15 mouse cellular contexts compared by ENCODE assay signal in genomic region chr2:126551896-126552295, GRCm38 (mm10). TPM values are rescaled to one million over a fixed set of nuclear protein-coding genes. Genes with fewer than 3 reads are reported as not detected.
DNase-seq lines count a peak whose midpoint lies in the region; ATAC-seq and TF ChIP-seq lines count a peak whose summit lies in the region.
"Had no signal": no experiment of that assay in that cellular context is flagged by ENCODE, and none has a peak within 500 bp of the region (broad histone marks: within the 10 kb centered on the region; RNA-seq: fewer than 3 reads in every experiment).

No protein-coding gene starts in this region.

- H3K36me3 ChIP-seq in heart, embryonic 12.5 days, result no peaks in the 10 kb centered on the region
- H3K36me3 ChIP-seq in neural tube, embryonic 11.5 days (ENCODE audit: control insufficient read depth, insufficient read depth, low read length), result no peaks in the 10 kb centered on the region
- H3K36me3 ChIP-seq in liver, postnatal 0 days (replicated peaks; ENCODE audit: insufficient read depth, low read length), result no peaks in the 10 kb centered on the region
- H3K36me3 ChIP-seq in neural tube, embryonic 13.5 days, result no peaks in the 10 kb centered on the region
- H3K36me3 ChIP-seq: embryonic facial prominence, embryonic 15.5 days; limb, embryonic 15.5 days had no signal

- no peak for ATAC-seq in heart, embryonic 12.5 days (ENCODE audit: insufficient number of reproducible peaks, low FRiP score)
- 0 out of 2 replicates have a peak, but pooled peaks have one; percentile 19 for ATAC-seq in neural tube, embryonic 11.5 days (ENCODE audit: insufficient read depth, low FRiP score, low TSS enrichment)
- no peak for ATAC-seq in liver, postnatal 0 days
- no peak for ATAC-seq in neural tube, embryonic 13.5 days (ENCODE audit: low read depth)
- ATAC-seq: Patski had no signal

- H3K4me3 ChIP-seq in heart, embryonic 12.5 days, result no peak overlapping the region
- H3K4me3 ChIP-seq in neural tube, embryonic 11.5 days (ENCODE audit: low read depth, low read length), result no peak overlapping the region
- no peak overlapping the region for H3K4me3 ChIP-seq in liver, postnatal 0 days (ENCODE audit: low read depth, low read length)
- no peak overlapping the region for H3K4me3 ChIP-seq in neural tube, embryonic 13.5 days
- H3K4me3 ChIP-seq in left cerebral cortex, adult 2 months, result no peak overlapping the region

- intact Hi-C loops in left cerebral cortex, adult 2 months (cut with DNase I), result no loop called here

- no peak overlapping the region for H3K27ac ChIP-seq in heart, embryonic 12.5 days (ENCODE audit: poor library complexity, severe bottlenecking)
- H3K27ac ChIP-seq in neural tube, embryonic 11.5 days (ENCODE audit: low read depth, low read length), result no peak overlapping the region
- H3K27ac ChIP-seq in liver, postnatal 0 days (ENCODE audit: low read depth), result peak overlapping the region; percentile 95
- no peak overlapping the region for H3K27ac ChIP-seq in neural tube, embryonic 13.5 days (replicated peaks)
- H3K27ac ChIP-seq in left cerebral cortex, adult 2 months, result no peak overlapping the region
- H3K27ac ChIP-seq: embryonic facial prominence, embryonic 15.5 days; kidney, postnatal 0 days; limb, embryonic 15.5 days had no signal

- WGBS in heart, embryonic 12.5 days, result 17% methylated on average over 5 of the region's 5 CpGs
- WGBS in neural tube, embryonic 11.5 days, result 20% methylated on average over 5 of the region's 5 CpGs
- WGBS in liver, postnatal 0 days (ENCODE audit: insufficient replicate concordance), result 9% methylated on average over 5 of the region's 5 CpGs
- 17% methylated on average over 5 of the region's 5 CpGs for WGBS in neural tube, embryonic 13.5 days

- H3K9ac ChIP-seq in heart, embryonic 12.5 days, result no peak overlapping the region
- H3K9ac ChIP-seq in neural tube, embryonic 11.5 days (ENCODE audit: low read length), result no peak overlapping the region
- peak overlapping the region; percentile 50 for H3K9ac ChIP-seq in liver, postnatal 0 days (replicated peaks)
- H3K9ac ChIP-seq in neural tube, embryonic 13.5 days, result no peak overlapping the region
- H3K9ac ChIP-seq: embryonic facial prominence, embryonic 15.5 days; limb, embryonic 15.5 days had no signal

- H3K27me3 ChIP-seq in heart, embryonic 12.5 days (replicated peaks), result peaks cover 70% of the 10 kb centered on the region
- peaks cover 29% of the 10 kb centered on the region for H3K27me3 ChIP-seq in neural tube, embryonic 11.5 days (ENCODE audit: control insufficient read depth, insufficient read depth, low read length)
- H3K27me3 ChIP-seq in liver, postnatal 0 days (ENCODE audit: insufficient read depth, low read length), result peaks cover 12% of the 10 kb centered on the region; the same call in 1 of the 2 replicates
- H3K27me3 ChIP-seq in neural tube, embryonic 13.5 days, result peaks cover 46% of the 10 kb centered on the region

- no peak for TF ChIP-seq CTCF in liver, postnatal 0 days (IDR thresholded peaks at IDR 0.05; ENCODE audit: low read depth)
- no peak for TF ChIP-seq CTCF in left cerebral cortex, adult 2 months (IDR thresholded peaks at IDR 0.05)

- H3K4me1 ChIP-seq in heart, embryonic 12.5 days (replicated peaks), result peaks cover 13% of the 10 kb centered on the region
- H3K4me1 ChIP-seq in neural tube, embryonic 11.5 days (ENCODE audit: control insufficient read depth, insufficient read depth, low read length), result peaks cover 4% of the 10 kb centered on the region; the same call in 1 of the 2 replicates
- H3K4me1 ChIP-seq in liver, postnatal 0 days (ENCODE audit: insufficient read depth), result peaks cover 8% of the 10 kb centered on the region; the same call in 1 of the 2 replicates
- peaks cover 20% of the 10 kb centered on the region for H3K4me1 ChIP-seq in neural tube, embryonic 13.5 days (replicated peaks)

- TF ChIP-seq EP300 in liver, postnatal 0 days (IDR thresholded peaks at IDR 0.05; ENCODE audit: low read depth), result no peak

- H3K4me2 ChIP-seq in heart, embryonic 12.5 days, result peak overlapping the region; percentile 100; the same call in 1 of the 2 replicates
- no peak overlapping the region for H3K4me2 ChIP-seq in neural tube, embryonic 11.5 days (ENCODE audit: low read depth)
- peak overlapping the region; percentile 71 for H3K4me2 ChIP-seq in liver, postnatal 0 days (ENCODE audit: low read depth, low read length)
- H3K4me2 ChIP-seq in neural tube, embryonic 13.5 days, result peak overlapping the region; percentile 98

- H3K9me3 ChIP-seq in heart, embryonic 12.5 days (replicated peaks), result no peaks in the 10 kb centered on the region
- H3K9me3 ChIP-seq in neural tube, embryonic 11.5 days (ENCODE audit: control insufficient read depth, low read length), result no peaks in the 10 kb centered on the region
- H3K9me3 ChIP-seq in liver, postnatal 0 days (ENCODE audit: low read length), result no peaks in the 10 kb centered on the region
- H3K9me3 ChIP-seq in neural tube, embryonic 13.5 days, result no peaks in the 10 kb centered on the region
- H3K9me3 ChIP-seq: embryonic facial prominence, embryonic 15.5 days; limb, embryonic 15.5 days had no signal

- no peak for DNase-seq in heart, adult 11 months
- DNase-seq in neural tube, embryonic 11.5 days (ENCODE audit: low spot score), result no peak
- no peak for DNase-seq in neural tube, embryonic 10.5 days (ENCODE audit: extremely low spot score, low spot score)
- no peak for DNase-seq in liver, postnatal 0 days
- DNase-seq in adrenal gland, adult 18-20 months (ENCODE audit: low spot score in 2 of 2), result no peak
- DNase-seq in left cerebral cortex, adult 2 months (ENCODE audit: extremely low spot score in 1 of 2, low spot score in 2 of 2), result no peak
- DNase-seq: adrenal gland, postnatal 14 days; cerebellum, adult 11-12 months had no signal

RNA-seq across cellular contexts. Expression of gene Slc27a2, which starts 0.3 kb away (rescaled TPM):
- polyA plus RNA-seq in heart, embryonic 12.5 days (2016; fragmentation: Nextera tagmentation; extraction: Ambion mirVana), result 0.17 and 0.86 TPM in 2 replicates
- 0.51 and 0.69 TPM in 2 replicates for polyA plus RNA-seq in neural tube, embryonic 11.5 days (2014; fragmentation: Nextera tagmentation; extraction: Ambion mirVana)
- polyA plus RNA-seq in liver, postnatal 0 days (2015; fragmentation: Nextera tagmentation; extraction: Ambion mirVana), result 1,036 and 1,041 TPM in 2 replicates
- 6.0 and 7.0 TPM in 2 replicates for polyA plus RNA-seq in neural tube, embryonic 13.5 days (2015; fragmentation: Nextera tagmentation; extraction: Ambion mirVana)
- total RNA-seq in adrenal gland, adult 18-20 months (2021), result 10 to 100 TPM; 20.9 to 24.6 TPM
- total RNA-seq in left cerebral cortex, adult 2 months (2021), result 1 to 10 TPM; 7.4 to 8.3 TPM
- polyA plus RNA-seq: Patski had no signal

RNA-seq across cellular contexts. Expression of gene Atp8b4, which starts 51.4 kb away (rescaled TPM):
- 0.14 and 0.15 TPM in 2 replicates for polyA plus RNA-seq in heart, embryonic 12.5 days (2016; fragmentation: Nextera tagmentation; extraction: Ambion mirVana)
- 0.09 TPM in 1 of 2 replicates, not detected in the other for polyA plus RNA-seq in neural tube, embryonic 11.5 days (2014; fragmentation: Nextera tagmentation; extraction: Ambion mirVana)
- polyA plus RNA-seq in liver, postnatal 0 days (2015; fragmentation: Nextera tagmentation; extraction: Ambion mirVana), result 3.4 and 5.2 TPM in 2 replicates
- polyA plus RNA-seq in neural tube, embryonic 13.5 days (2015; fragmentation: Nextera tagmentation; extraction: Ambion mirVana), result 0.06 TPM in 1 of 2 replicates, not detected in the other
- total RNA-seq in adrenal gland, adult 18-20 months (2021), result 1 to 10 TPM; 1.5 to 3.0 TPM
- total RNA-seq in left cerebral cortex, adult 2 months (2021), result under 1 TPM in 1 of 2 experiments, not detected in 1; 0.09 TPM
- total RNA-seq: layer of hippocampus, postnatal 25 days had no signal

Comparison
In these comparisons a context has a peak if more than half of its experiments do, and no peak if none do; other contexts are left out.
1. RNA of gene Slc27a2, which starts 0.3 kb away (polyA plus RNA-seq): 1,036 to 1,041 TPM in liver, postnatal 0 days; 6.0 to 7.0 TPM in neural tube, embryonic 13.5 days, 0.17 to 0.86 TPM in heart, embryonic 12.5 days and 0.51 to 0.69 TPM in neural tube, embryonic 11.5 days; every median in the first group is over 100 times any median in the second.